Mouse (Mus musculus) cerebellum, adult 18-20 months (tissue): ENCODE measurements around the gene Etfbkmt.
A peak's percentile ranks its signal among the peaks of the same experiment; 100 is the strongest.
"Not testable (repeated sequence)": the region's sequence is repeated elsewhere in the genome, so short reads cannot be mapped to it uniquely, and the experiment has no call there.

Source experiments
- DNase-seq, 2 experiments: peaks; one replicate each; pipeline ENCODE4 v3.0.0; 2021

Etfbkmt gene

DNA sequence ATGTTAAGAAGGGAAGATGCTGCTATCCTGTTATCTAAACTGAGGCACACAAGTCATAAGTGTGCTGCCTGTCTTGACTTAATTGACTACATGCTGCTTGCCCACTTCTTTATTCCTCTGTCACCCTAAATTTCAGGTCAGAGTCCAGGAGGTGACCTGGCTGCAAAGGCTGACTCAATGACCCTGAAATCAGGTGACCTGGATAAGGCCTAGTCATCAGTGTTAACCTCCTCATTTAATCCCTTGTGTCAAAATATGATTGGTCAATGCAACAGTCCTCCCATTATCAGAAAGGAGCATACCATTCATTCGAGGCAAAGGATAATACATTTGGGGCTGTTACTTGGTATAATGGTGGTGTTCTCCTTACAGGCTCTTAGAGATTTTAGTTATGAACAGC is at the start of gene Etfbkmt:
Gene Etfbkmt (plus strand): TSS at position 379 of the 400 bp plus-strand sequence.
- DNase-seq = no peak

DNA sequence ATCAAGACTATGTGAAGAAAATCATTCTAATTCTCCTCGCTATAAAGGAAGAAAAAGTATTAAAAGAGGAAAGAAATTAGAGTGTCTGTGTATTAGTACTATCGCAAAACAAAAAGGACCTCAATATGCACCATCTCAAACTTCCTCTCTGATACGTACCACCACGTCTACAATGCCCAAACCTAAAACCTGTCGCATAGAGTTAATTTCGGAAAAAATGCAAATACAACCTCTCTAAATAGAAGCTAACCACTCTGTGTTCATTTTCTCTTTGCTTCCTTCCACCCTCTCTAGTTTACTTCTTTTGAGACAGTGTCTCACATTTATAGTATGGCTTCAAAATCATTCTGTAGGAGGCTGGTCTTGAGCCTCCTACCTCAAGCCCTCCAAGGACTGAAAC is 47.2 kb upstream of the Etfbkmt start:
- no peak for DNase-seq

DNA sequence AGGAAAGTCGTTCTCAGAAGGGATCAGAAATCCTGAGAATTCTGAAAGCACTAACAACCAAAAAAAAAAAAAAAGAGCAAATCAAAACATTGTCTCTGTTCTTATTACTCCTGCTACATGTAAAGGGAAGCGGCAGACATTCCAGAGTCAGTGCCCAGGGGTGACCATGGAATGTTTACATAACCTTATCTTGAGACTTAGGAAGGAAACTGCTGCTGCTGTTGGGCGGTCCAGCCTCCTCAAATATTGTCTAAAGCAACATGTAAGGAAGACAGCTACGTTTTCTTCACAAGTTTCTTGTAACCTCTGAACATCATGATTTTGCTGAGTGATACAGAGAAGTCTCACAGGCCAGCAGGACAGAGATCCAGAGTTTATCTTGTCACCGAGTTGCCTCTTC is 46.2 kb upstream of the Etfbkmt start:
- DNase-seq = no peak

DNA sequence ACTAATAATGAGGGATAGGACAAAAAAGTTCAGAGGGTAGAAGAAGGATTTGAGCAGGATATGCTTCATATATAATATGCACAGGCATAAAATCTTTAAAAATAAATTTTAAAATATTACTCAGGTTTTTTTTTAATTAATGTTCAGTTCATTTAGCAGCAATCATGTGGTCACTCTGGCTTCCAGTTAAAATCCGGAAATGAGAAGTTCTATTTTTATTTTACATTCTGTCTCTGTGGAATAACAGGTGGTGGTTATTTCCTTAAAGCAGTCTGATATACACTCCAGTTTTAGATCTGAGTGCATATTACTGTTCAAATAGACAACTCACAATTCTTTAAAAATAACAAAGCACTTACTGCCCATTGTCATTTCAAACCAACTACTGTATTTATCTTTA is 45.1 kb upstream of the Etfbkmt start:
- DNase-seq = no peak

DNA sequence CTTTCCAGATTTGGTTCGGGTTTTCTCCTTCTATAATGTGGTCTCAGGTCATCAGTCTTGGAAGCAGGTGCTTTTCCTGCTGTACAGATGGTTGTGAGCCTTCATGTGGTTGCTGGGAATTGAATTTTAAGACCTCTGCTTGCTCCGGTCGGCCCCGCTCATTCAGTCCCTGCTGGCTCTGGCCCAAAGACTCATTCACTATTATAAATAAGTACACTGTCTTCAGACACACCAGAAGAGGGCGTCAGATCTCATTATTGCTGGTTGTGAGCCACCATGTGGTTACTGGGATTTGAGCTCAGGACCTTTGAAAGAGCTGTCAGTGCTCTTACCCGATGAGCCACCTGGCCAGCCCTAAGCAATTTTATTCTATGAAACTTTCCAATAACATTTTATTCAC is 44.3 kb upstream of the Etfbkmt start:
- DNase-seq = peak; percentile 43 to 54

DNA sequence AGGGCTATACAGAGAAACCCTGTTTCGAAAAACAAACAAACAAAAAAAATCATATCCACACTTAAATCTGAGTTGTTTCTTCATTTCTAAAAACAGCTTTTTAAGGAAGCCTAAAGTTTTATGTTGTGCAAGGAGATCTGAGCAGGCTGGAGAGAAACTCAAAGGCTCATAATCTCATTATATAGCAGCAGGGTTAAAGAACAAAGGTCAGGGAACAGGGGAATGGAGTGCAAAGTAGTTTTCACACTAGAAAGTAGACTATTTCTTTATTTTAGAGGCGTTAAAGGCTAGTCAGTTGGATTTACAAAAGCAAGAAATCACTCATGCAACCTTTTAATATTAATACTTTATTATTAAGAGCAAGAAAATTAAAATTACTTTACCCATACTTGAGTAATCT is 43.4 kb upstream of the Etfbkmt start:
- DNase-seq = no peak

DNA sequence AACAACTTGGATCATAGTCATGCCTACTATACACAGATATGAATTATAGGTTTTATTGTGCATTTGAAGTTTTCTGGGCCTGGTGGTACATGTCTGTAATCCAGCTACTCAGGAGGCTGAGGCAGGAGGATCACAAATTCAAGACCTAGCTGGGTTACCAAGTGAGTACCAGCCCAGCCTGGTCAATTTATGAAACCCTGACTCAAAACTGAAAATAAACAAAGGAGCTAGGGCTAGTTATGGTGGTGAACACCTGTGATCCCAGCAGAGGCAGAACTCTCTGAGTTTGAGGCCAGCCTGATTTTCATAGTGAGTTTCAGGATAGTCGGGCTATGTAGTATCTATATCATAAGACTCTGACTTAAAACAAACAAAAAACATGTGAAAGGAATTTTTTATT is 42.4 kb upstream of the Etfbkmt start:
- no peak for DNase-seq

DNA sequence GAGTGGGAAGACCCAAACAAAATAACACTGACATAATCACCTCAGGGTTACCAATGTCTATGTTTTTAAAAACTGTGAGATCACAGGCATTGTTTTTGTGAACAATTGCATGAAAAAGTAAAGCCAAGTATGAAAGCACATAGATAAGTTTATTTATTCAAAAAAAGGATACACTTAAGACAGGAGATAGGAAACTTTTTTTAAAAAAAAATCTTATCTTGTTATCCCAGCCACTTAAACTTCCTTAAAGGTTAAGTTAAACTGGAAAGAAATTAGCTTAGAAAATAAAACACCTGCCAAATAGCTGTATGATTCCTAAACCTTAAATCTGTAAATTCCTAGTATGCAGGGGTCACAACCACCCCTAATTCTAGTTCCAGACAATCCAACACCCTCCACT is 40.7 kb upstream of the Etfbkmt start:
- DNase-seq = no peak

DNA sequence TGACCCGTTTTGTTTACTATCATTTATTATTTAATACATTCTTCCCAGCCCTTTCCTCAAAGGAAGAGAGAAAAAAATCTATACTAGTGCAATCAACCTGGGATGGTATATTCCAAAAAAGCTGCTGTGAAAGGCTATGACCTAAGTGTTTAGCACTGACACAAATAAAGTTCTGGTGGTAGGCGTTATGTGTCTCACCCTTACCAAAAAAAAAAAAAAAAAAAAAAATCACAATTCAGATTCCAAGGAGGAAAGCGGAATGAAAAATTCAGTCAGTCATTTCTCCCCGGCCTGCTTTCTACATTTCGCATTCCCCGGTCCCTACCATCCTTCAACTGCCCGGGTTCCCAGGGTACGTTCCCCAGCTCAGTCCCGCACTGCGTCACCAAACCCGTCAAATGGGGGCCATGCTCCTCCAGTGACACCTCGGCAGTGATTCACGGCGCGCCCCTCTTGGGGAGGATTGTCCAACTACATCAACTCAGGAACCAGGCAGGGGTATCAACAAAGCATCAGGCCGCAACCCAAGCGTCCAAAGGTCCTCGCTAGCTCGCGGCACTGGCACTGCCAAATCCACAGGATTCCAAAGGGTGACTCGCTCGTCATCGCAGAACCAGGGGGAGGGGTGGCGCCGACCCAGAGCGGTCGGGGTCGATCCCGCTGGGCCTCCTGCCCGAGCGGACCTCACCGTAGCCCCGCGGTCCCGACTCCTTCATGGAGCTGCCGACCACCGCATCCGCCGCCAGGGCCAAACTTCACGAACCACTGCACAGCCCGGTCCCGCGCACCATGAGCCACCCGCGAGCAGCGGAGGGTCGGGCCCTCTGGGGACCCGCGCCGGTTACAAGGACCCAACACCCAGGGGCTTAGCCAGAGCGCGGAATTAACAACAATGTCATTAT is 39.2 kb upstream of the Etfbkmt start:
- peak; percentile 75 to 78 for DNase-seq

DNA sequence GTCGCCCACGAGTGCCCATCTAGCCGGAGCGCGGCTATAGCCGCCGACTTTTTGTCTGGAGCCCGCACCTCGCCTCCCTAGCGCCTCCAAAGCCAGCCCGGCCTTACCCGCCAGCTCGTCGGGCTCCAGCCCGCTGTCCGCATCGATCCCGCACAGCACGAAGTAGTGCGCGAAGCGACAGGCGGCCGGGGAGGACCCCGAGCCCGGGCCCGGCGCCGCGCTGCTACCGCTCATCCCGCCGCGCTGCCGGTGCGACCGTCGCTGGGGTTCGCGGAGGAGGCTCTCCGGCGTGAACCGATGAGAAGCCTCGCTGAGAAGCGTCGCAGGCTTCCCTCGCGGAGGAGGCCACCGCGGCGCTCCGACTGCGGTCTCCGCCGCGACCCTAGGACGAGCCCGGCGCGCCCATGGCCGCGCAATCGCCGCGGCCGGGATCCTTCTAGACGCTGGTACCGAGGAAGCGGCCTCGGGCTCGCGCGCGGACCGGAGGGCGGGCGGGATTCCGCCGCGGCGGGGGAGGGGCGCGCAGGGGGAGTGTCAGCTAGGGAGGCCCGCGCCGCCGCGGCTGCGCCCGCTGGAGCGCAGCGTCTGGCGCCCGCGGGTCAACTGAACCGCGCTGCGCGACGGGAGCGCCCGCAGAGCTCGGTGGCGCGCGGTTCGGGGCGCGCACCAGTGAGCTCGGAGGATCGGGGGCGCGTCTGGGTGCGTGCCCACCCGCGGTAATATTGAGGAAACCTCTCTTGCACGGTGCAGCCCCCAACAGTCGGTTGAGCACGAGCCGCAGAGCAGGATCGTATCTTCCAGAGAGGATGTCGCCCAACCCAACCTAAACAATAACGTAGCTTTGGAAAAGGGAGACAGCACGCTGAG is 38.3 kb upstream of the Etfbkmt start, which contains the start of gene Dennd5b:
Gene Dennd5b (minus strand): TSS at position 605 of the 867 bp plus-strand sequence.
- peak; percentile 82 to 91 for DNase-seq

DNA sequence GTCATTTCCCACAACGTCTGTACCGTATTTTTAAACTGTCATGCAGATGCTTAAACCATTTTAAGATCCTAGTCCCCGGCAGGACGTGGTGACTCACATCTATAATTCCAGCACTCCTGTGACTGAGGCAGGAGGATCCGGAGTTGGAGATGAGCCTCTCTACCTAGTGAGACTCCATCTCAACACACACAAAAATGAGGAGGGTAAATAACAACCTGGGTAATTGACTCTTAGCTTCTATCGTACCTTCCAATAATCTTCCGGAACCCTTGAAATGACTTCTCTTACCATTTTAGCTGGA is 37.8 kb upstream of the Etfbkmt start:
- DNase-seq = no peak

DNA sequence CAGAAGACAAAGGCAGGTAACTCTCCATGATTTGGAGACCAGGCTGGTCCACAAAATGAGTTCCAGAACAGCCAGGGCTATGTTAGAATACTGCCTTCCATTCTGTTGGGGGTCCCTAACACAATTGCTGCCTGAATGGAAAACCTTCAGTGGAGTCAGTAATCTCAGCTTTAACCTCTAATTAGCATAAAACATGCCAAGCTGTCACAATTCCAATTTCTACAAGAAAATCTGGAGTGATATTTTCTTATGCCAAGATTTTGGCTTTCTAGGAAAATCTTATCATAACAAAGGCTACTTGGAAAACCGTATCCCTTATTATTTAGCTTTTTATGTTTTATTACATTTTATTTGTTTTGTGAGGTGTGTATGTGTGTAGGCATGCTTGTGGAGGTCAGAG is 36.2 kb upstream of the Etfbkmt start:
- DNase-seq = no peak

DNA sequence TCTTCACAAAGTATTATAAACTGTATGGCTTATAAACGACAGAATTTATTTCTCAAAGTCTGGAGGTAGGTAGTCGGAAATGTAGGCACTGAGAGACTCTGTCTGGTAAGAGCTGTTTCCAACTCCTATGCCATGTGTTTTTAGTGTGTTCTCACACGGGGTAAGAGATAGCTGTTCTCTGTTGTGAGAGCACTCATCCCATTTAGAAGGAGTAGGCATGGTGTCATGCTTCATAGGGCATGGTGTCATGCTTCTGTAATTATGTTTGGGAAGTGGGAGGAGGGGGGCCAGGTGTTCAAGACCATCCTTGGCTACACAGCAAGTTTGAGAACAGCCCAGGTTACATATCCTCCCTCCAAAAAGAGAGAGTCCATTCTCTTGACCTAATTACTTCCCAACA is 32.0 kb upstream of the Etfbkmt start:
- no peak for DNase-seq

DNA sequence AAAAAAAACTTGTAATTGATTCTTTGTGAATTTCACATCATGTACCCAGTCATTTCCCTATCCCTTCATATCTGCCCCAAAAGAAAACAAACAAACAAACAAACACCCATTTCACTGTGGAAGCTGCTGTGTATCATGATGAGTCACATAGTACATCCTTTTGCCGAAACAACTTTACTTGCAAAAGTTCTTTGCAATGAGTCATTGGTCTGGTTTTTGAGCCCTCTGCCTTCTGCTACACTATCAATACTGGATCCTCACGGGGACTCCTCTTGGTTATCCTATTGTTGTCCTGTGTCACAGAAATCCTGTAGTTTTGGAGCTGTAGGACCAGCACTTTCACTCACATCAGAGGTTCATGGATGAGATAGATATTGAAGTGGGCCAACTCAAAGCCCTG is 30.7 kb upstream of the Etfbkmt start:
- DNase-seq = no peak

DNA sequence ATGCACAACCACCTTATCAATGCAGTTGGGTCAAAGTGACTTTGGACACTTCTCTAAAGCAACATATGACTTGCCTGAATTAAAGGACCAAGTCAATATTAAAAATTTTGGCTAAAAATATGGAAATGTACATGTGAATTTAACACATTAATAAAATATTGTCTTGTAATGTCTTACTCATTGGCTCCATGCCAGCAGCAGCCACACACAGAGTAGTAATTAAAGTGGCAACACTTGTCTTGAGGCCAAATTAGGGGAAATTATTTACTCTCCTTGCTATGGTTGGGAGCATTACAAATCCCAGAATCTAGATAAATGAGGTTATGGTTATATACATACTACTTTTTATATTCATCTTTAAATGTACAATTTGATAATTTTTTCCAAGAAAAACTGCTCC is 22.7 kb upstream of the Etfbkmt start:
- DNase-seq = no peak

DNA sequence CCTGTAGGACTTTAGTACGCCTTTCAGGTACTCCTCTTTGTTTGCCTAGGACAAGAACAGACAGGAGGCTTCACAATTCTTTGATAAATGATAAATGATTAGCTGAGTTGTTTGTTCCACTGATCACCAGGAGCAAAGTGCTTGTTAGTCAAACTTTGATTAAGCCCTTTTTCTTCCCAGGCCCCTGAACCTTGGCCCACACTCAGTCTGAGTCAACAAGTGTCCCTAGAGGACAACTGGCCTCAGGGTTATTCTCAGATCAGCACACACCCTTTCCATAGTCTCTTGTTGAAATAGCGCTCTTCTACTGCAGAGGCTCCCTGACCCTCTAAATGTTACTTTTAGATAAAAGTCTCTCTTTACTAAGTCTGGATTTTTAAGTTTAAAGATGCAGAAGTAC is 20.7 kb upstream of the Etfbkmt start:
- DNase-seq = no peak

DNA sequence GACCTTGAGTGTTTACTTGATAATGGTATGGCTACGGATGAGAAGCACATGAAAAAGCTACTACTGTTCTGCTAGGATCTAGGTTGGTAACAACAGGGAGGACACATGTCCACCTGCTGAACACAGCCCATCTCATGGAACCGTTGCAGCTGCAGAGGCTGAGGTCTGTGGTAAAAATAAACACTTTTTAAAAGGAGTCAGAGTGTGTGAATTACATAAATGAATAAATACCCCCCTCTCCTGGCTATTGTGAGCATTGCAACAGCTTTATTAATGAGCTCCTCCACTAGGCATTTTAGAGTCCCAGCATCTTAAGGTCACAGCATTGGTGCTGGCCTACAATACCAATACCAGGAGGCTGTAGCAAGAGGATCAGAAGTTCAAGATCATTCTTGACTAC is 19.8 kb upstream of the Etfbkmt start:
- peak; percentile 69 to 77 for DNase-seq

DNA sequence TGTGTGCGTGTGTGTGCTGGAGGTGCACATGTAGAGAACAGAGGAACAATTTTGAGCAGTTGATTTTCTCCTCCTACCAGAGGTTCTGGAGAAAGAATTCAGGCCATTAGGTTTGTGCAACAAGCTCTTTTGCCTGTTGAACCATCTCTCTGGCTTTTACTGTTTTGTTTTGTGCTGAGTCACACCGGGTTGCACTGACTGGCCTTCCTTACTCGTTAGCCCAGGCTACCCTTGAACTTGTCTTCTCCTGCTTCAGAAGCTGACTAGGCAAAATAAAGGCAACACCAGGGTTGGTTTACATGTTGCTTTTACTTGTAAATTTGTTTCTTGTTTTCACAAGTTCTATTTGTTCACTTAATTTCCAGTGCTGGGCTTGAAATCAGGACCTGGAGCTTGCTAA is 16.6 kb upstream of the Etfbkmt start:
- DNase-seq = no peak

DNA sequence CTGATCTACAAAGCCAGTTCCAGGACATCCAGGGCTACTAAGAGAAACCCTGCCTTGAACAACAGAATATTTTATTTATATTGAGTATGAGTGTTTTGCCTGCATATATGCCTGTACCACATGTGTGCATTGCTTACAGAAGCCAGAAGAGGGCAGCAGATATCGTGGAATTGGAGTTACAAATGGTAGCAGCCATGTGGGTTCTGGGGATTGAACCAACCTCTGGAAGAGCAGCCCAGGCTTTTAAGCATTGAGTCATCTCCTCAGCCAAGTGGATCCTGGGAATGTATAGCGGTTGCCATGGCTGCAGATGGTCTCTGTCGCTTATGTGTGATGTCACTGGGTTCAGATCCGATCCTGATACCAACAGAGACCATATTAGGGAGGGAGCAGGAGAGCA is 13.0 kb upstream of the Etfbkmt start:
- peak in 1 of 2 experiments; percentile 16 for DNase-seq

DNA sequence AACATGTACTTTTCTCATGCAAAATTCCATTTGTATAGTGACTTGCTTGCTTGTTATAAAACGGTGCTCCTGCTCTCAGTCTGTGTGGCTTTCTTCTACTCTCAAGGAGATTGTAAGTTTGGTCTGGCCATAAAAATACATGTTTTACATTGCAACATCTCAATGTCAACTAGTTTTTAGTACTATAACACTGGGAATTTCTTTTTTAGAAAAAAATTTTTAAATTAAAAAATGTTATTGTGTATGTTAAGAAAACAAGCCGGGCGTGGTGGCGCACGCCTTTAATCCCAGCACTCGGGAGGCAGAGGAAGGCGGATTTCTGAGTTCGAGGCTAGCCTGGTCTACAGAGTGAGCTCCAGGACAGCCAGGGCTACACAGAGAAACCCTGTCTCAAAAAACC is 9.8 kb upstream of the Etfbkmt start, which contains the start of gene Gm10203:
Gene Gm10203 (plus strand): TSS at position 301 of the 400 bp plus-strand sequence.
- not testable (repeated sequence) for DNase-seq

DNA sequence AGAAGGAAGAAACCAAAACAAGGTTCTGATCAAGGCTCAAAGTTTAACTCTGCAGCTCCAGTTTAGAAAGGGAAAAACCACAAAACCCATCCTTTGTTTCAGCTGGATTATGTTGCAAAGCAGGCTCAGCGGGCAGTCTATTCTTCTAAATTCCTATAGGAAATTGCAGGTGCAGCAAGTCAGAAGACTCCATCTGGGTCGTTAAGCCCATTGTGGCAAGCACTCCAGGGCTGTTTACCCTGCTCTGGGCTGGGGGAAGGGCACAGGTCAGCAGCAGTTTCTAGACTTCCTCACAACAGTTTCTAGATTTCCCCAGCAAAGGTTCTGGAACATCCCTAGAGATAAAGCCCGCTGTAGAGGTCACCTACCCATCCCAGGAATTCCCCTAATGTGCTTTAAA is 8.5 kb upstream of the Etfbkmt start:
- no peak for DNase-seq

DNA sequence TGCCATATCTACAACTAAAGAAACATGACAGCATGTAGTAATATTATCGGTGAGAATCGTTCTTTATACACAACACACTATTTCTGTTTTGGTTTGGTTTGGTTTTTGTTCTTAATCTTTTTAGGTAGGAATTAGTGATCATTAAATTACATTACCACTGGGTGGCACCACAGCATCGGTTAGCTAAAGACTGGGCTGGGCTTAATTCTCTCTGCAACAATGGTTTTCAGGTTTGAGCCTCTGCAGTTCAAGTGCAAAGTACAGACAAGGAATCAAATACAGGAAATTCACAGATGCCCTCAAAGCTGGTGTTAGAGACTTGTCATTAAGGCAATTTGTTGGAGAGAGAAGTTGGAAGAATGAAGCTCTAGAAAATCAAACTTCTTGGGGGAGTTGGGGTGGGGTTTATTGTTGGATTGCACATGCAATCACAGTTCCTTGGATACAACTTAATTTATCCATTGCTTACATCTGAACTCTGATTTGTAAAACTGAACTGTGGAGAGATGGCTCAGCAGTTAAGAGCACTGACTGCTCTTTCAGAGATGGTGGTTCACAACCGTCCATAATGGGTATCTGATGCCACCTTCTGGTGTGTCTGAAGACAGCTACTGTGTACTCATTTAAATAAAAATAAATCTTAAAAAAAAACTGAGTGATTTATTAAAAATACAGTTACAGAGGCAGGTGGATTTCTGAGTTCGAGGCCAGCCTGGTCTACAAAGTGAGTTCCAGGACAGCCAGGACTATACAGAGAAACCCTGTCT is 7.2 kb upstream of the Etfbkmt start:
- DNase-seq = peak; percentile 27 to 32
